Mouse (Mus musculus): ENCODE results near the gene Psg16.
A peak's percentile ranks its signal among the peaks of the same experiment; 100 is the strongest.

The Psg16 gene

DNA sequence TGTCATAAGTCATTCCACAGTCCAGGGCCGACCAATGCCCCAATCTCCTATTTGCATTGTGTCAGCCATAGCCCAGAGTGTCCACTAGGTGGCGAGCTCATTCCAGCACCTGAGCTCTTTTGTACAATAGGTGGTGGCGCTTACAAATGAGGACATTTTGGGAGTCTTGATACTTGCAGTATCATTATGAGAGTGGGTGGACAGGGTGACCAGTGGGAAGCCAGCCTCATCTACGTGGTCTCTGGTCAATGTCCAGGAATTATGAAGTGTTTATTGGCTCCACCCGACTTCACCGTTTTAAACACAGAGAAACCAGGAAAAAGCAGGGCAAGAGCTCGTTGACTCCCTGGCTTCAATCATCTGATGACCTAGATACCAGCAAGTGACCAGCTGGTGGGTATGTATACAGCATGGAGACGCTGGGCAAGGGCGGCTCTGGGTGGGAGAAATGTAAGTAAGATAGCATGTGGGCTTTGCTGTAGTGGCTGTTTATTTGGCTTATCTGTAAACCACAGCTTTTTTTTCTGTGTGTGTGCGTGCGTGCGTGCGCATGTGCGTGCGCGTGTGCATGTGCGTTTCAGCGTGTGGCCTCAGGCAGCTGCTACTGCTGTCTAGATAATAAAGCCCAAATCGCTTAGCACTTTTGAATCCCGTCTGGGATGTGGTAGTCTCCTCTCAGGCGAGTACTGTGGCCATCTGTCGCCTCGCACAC, at the start of gene Psg16:
TSS of gene Psg16 (plus strand) at position 137 of the 712 bp plus-strand sequence.
- DNase-seq, result peak; percentile 87 to 93

DNA sequence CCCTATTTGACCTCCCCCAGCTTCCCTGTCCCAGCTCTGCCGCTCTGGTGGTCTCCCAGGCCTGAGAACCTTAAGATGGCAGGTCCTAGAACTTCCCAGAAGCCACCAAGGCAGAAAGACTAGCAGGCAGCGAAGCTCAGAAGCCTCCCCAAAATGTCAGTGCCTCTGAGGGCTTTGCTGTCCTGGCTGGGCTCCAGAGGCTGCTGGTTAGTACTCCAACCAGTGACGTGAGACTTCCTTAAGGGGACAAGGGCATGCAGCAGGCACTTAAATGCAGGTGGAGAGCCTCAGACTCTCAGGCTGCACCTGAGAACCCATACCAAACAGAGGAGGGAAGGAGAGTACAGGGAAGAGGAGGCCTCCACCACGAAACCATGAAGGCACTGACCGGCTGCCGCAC, 49.7 kb upstream of the Psg16 start:
- peak; percentile 40 to 58 for DNase-seq

DNA sequence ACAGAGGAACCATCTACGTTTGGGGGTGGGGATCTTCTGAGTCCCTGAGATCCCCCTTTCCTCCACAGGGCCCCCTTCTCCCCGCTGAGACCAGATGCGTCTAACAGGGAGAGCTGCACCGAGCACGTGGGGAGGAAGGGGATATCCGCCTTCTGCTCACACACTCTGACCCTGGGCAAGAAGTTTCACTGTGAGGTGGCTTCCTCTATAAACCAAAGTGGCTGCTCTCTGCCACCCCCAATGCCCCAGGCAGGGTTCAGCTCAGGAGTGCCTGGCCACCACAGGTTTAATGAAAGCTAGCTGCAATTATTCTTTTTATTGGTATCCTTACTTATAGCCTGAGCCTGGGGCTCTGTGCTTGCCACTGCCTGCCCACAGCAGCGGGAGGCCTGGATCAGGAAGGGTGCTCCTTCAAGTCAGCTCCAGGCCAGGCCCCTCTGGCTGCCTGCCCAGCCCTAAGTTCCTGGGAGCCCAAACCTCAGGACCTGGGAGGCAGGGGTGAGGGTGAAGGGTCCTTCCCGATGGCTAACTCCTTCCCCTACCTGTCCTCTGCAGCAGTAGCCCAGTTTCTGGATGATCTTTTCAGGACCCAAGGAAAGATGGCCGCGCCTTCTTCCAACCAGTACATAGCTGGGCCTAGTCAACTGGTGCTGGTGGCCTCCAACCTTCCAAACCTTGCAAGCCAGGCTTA, 48.9 kb upstream of the Psg16 start:
- peak in 1 of 2 experiments; percentile 18 for DNase-seq

DNA sequence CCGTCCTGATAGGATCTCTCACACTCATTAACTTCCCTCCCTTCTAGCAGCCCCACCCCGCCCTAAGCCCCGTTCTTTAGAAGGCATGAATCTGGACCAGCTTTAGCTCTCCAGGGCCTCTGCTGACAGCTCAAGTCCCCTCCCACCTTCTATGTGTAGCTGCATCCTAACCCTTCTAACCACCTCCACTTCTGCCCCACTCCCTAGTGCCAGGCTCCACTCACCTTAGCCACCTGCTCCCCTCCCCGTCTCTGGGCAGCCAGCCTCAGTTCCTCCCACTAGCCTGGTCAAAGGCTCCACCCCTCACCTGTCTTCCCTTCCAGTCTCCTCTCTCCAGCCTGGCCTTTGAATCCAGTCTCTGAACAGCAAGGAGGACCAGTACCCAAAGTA, 48.3 kb upstream of the Psg16 start:
- peak in 1 of 2 experiments; percentile 15 for DNase-seq

DNA sequence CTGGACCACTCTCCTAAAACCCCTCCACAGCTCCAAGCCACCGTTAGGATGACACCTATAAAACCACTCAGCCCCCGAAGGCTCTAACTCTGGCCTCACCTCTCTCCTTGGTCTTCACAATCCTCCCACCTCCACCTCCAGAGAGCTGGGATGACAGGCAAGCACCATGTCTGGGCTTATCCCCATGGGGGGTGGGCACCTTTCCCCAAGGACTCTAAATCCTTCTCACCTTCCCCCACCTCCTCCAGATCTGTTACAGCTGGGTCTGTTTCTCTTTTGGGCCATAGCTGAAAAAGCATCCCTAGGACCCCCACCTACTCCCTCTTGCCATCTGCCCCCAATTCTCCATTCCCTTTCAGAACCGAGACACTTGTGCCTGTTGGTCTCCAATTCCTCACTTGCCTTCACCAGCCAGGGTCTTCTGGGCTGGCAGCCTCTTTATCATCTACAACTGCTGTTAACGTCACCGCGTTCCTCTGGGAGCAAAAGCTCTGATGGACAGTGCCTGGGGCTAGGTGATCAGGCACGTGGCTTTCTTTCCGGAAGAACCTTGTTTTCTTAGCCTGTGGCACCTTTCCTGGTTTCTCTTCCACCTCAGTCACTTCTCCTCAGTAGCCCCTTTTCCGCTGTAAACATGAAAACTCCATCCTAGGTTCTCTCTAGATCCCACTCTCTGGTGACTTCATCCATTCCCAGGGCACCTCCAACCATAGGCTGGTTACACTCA, 47.8 kb upstream of the Psg16 start:
- peak in 1 of 2 experiments; percentile 11 for DNase-seq

DNA sequence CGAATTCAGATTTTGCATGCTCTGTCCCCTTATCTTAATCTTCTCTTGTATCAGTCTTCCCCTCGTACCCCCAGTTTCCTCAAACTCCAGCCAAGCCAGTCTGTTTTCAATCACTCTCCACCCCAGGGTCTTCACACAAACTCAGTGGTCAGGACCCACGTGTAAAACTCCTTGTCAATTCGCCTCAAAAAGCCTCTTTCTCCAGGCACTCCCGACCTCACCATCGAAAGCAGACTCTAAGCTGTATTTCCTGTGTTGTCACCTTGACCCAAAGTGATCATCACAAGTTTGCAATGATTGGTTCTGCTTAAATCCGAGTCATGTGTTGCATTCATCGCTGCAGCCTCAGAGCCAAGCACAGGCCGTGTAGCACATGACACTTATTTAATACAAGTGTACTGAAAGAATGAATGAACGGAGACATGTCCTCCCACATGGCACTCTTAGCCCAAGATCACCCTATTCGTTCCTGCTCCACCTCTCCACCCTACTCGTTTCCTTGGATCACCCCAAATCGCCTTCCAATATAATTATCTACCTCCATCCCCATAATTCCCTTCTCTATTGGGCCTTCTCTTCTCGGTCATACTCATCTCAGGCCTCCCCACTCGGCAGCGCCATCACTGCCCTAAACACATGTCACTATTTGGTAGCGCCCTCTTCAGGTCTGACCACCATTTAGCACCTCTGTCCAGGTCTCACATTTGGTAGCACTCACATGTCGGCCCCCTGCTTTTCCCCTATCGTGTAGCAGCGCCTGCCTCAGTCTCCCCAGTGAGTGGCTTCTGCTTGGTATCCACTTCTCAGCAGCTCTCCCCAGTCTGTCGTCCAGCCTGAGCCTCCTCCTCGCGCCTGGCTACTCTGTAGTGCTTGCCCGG, 46.9 kb upstream of the Psg16 start:
- DNase-seq, result peak; percentile 76 to 80

DNA sequence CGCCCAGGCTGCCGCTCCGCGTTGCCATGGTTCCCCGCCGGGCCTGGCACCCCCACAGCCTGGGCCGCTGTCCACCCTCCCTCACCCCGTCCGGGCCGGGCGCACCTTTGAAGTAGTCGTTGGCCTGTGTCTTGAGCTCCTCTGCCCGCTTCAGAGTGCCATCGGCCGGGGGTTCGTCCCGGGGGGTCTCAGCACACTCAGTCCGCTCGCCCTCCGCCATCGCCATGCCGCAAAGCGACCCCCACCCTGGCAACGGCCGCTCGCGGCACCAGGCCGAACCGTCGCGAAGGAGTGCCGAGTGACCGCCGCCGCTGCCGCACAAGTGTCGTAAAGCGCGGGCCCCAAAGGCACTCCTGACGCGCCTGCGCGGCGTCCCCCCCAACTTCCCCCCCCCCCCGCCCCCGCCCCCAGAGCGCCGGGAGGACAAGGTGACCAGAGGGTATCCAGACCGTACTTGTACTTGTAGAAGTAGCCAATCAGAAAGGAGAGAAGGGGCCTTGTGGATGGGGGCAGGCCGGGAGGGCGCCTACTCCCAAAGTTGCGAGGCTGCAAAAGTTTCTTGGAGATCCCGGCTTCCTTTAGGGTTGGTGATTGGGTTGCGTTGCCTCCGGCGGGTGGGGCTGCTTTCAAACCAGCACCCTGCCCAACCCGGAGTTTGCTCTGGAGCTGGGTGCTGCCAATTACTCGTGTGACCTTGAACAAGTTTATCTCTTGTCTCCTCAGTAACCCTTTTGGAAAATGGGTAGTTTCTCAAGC, 46.1 kb upstream of the Psg16 start, which contains the start of gene Ppp5c:
TSS of gene Ppp5c (minus strand) at position 337 of the 756 bp plus-strand sequence.
- DNase-seq, result peak; percentile 87 to 89

DNA sequence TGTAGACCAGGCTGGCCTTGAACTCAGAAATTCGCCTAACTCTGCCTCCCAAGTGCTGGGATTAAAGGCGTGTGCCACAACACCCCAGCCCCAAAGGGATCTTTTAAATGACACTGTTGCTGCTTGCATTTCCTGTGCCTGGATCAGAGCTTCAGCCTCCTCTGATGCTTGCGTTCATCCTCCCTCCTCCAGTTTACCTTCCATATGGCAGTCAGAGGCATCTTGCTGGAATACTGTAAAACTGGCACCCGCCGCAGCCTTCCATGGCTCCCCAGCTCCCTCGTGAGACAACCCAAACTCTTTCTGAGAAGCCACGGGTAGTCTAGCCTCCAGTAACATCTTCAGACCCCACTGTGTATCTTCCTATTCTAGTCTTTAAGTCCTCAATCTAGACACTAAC, 44.9 kb upstream of the Psg16 start:
- no peak for DNase-seq

DNA sequence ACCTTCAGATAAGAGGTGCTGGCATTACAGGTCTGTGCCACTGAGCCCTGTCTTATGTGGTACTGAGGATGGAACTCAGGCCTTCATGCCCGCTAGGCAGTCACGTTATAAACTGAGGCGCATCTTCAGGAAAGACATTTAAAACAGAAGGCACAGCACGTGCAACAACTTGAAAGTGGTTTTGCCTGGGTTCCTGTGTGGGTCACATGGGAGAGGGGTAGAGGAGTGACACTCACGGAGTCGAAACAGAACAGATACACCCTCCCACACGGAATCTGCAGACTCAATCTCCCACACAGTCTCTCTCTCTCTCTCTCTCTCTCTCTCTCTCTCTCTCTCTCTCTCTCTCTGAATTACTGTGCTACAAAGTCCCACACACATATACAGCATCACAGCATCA, 43.6 kb upstream of the Psg16 start:
- no peak for DNase-seq

DNA sequence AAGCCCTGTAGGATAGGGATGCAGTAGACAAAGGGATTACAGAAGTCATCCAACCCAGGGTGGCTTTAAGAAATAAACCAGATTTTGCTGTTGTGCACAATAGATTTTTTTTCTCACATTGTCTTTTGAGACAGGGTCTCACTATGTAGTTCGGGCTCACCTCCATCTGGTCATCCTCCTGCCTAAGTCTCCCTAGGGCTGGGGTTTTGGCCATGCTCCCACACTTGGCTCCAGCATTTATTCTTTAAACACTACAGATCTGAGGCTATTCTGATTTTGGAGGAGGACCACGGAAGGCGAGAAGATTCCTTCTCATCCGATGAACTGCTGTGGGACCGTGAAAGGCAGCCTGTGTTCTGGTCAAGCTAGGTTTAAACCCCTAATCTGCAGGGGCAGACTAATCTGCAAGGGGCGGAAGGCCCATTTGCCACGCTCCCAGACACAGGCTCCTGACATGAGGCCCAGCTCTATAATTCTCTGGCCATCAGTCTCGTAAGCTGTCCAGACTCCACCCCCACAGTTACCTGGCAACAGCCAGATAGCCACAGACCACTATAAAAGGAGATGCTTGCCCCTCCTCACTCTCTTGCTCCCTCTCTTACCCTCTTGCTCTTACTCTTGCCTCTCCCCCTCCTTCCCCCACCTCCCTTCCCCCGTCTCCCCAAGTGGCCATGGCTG, 35.7 kb upstream of the Psg16 start:
- DNase-seq, result no peak

DNA sequence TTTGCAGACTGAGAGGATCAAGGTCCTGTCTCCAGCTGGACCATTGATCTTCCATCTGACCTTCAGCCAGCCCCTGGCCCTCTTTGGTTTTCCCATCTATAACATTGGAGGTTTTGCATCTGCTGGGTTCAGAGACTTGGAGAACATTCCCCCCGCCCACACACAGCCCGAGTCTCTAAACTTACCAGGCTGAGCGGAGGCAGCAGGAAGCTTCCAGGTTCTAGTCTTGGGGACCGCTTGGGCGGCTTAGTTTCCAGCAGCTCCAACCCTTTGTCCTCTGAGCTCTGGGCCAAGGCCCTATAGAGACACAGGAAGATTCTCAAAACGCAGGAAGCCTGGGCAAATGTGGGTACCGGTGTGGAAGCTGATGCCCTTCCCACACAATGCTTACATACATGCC, 34.5 kb upstream of the Psg16 start:
- DNase-seq, result no peak

DNA sequence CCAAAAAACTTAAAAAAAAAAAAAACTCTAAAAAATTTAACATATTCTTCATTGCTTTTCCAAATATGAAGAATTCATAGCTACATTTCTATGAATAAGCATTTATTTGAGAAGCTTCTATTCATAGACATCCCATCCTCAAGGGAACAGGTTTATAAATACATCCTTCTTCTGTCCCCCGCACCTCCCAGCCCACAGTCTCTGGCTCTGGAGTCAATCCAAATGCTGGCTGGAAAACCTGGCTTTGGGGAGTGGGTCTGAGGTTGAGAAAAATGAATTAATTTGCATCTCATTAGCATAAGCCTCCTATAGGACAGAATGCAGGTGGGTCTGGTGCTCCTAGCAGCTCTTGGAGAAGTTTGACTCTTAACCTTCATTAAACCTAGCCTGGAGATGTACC, 28.1 kb upstream of the Psg16 start:
- no peak for DNase-seq

DNA sequence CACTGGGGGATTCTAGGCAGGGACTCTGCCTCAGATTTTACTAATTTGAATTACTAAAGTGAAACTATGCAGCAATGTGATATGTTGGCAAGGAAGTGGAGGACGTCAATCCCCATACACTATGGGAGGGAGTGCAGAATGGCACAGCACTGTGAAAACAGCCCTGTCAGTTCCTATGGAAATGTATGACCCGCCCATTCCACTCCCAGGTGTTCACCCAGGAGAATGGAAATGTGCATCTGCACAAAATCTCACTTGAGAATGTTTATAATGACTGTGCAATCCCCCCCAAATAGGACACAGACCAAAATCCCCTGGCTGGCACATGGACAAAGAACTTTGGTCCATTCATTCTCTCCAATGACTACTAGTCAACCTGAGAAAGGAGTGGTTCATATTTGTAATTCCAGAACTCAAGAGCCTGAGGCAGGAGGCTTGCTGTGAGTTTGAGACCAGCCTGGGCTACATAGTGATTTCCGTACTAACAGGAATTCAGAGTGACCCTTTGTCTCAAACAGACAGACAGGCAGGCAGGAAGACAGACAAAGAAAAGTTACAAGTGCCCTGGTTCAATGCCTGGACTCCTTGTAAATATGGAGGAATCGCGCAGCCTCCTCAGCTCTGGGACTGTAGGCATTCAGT, 26.7 kb upstream of the Psg16 start:
- no peak for DNase-seq

DNA sequence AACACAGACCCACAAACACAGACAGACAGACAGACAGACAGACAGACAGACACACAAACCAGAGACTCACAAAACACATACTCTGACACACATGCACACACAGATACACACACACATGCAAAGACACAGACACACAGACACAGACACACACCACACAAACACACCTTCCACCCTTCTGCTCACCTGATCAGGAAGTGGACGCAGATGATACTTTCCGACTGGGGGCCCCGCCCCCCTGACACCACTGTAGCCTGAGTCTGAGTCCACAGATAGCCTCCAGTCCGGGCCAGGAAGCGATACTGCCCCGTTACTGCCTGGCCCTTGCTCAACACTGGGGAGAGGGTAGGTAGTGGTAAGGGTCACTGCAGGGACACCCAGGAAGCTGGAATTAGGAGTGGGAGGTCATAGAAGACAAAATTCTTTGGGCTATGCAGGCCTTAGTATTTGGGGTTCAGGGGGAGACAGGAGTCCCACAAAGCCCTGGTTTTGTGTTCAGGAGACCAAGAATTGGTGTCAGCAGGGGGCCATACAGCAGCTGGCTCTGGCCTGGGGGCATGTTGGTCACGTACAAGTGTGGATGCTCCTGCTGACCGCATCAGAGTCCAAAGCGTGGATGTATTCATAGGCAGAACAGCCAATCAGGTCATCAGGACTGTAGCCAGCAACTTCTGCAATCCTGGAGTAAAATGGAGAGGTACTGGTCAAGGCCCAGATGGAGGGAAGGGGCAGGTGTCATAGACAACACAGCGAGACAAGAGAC, 25.2 kb upstream of the Psg16 start:
- no peak for DNase-seq

DNA sequence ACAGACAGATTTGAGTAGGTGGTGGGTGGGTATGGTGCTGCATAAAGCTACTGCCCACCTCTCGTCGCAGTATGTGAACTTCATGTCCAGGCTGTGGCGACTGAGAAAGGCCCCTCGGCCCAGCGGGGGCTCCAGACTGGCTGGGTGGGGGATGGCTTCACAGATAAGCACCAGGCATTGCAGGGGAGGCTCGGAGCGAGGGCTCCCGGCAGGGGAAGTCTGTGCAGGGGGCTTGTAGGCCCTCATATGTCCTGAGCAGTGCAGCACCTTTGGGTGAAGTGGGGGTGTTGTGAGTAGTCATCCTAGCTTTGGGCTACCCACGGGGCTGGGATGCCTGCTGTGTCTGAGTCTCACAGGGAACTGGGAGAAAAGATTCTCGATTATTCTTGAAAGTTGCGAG, 23.3 kb upstream of the Psg16 start:
- DNase-seq, result no peak

DNA sequence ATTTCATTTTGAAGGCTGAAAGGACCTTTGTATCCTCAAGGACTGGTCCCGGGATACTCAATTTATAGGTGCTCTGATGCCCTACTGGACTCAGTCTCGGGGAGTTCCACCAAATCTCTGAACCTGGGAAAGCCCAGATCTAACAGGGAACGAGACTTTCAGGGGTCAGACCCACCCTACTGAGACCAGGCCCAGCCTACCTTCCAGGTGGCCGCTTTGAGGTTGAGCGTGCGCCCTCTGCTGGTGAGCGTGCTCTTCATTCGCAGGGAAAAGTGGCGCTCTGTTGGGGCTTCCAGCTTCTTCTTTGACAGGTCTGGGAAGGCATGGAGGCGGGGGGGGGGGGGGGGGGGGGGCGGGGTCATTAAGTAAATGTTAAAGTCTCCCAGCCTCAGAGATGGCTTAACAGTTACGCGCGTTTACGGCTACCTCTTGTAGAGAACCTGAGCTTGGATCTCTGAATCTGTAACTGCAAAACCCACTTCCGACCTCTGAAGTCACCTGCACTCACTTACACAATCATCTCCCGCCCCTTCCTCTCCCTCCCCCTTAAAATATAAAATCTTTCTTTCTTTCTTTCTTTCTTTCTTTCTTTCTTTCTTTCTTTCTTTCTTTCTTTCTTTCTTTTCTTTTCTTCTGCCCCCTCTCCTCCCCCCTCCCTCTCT, 22.8 kb upstream of the Psg16 start:
- DNase-seq, result peak; percentile 77

DNA sequence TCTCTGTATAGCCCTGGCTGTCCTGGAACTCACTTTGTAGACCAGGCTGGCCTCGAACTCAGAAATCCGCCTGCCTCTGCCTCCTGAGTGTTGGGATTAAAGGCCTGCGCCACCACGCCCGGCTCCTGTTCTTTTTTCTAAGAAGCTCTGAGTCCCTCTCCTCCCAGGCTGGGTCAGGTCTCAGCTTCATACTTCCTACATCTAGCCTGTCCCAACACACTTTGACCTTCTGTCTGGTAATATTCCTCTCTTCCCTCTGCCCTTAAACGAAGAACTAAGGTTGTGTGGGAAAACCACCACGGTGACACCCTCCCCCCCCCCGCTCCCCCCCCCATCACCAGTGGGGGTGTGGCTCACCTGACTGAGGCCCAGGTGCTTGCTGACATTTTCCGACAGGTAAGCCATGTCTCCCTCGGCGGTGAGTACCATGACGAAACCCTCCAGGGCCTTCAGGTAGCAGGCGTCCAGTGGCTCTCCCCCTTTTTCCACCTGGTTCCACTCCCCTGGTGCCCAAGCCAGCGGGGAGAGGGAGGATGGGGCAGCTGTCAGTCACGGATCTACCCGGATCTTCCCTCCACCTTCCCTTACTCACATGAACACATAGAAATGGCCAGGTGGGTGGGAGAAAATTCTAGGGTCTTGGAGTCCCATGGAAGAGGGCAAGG, 19.4 kb upstream of the Psg16 start:
- no peak for DNase-seq

DNA sequence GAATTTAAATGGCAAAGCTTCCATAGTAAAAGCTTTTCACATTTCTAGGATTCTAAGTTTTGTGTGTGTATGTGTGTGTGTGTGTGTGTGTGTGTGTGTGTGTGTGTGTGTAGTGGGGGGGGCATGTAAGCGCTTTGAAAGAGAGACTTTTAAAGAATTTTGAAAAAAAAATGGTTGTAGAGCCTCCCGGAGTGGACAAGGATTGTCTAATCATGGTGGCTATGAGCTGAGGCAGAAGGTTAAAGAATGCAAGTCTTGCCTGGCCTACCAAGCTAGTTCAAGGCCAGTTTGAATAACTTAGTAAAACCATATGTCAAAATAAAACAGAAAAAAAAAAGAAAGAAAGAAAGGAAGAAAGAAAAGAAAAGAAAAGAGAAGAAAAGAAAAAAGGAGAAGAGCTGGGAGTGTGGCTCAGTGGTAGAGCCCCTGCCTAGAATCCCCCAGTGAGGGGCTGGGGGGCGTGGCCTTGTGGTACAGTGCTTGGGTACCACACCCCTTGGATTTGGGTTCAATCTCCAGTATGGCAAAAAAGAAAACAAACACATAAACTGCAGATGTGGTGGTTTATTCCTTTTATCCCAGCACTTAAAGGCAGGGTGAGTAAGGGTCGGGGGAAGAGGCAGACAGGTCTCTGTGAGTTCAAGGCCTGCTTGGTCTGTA, 18.4 kb upstream of the Psg16 start:
- DNase-seq, result no peak

Data from cerebellum, postnatal 36 days (tissue).